Mouse (Mus musculus) right cerebral cortex, postnatal 10 days (tissue): Measurements from ENCODE around the gene Rimkla.

Experiments
- DNase-seq, 2 experiments: peaks; one replicate each; pipeline ENCODE4 v3.0.0; 2021; ENCODE audit warnings: low spot score in 2 of 2

Rimkla gene

DNA sequence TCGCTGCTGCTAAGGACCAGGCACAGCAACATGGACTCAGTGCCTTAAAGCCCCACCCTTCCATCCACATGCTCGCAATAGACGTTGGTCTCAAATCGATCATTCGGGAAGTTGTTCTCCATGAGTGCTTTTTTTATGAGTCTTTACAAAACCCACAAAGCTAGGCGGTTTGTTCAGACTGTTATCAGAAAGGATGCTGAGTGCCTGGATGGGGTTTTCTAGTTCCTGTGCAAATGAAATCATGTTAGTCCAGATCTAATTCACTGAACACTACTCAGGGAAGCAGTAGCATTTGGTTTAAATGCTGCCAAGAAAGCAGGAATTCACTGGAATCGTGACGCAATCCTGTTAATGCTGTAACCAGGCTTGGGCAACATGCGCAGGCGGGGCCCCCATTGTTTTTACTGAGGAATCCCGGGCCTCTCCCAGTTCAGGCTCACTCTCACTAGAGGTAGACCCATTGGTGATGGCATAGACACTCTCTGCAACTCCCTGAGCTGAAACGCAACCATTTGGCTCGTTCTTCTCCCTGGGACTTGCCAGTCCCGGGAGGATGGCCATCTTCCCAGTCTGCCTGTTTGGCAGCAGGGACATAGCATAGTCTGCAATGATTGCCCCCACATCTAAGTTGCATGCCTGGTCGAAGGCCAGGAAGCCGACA lies 24.6 kb downstream of the Rimkla start:
- DNase-seq: peak; percentile 67

DNA sequence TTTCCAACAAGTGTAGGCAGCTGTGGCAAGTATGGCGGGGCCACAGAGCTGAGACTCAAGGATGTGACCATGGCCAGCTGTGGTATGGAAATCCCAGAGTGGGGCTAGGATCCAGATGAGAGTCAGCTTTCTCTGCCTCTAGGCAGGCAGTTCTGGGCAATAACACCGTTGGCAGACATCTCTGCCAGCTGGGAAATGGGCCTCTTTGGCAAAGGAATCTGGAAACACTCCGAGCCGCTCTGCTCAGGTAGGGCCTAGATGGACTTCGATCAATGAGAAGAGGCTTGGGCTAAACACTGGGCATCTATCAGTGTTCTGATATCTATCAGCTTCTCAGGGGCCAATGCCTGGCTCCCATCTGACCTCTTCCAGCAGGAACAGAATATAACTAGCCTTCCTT lies 26.6 kb downstream of the Rimkla start:
- no peak for DNase-seq

DNA sequence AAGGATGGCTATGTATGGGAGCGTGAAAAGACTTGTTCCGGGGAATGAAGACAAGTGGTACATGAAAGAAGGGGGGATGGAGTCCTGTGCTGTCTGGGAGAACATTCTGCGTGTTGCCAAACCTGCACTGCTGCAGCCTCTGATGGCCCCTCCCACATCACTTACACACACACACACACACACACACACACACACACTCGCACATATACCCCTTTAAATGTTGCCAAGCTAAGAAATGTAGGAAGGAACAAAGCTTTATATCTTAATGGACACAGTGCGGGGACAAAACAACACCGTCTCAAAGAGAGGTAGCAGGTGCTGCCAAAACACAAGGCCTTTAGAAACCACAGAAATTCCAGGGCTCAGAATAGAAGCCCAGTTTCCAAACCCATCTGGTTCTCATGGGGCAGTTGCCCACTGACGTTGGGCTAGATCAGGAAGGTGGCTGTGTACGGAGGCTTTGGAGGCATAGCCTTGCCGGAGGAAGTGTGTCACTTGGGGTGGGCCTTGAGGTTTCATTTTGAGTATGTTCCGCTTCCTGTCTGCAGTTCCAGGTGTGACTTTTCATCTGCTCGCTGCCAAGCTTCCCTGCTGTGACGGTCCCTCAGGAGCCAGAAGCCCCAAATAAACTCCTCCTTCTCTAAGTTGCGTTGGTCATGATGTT lies 28.5 kb downstream of the Rimkla start:
- no peak for DNase-seq

DNA sequence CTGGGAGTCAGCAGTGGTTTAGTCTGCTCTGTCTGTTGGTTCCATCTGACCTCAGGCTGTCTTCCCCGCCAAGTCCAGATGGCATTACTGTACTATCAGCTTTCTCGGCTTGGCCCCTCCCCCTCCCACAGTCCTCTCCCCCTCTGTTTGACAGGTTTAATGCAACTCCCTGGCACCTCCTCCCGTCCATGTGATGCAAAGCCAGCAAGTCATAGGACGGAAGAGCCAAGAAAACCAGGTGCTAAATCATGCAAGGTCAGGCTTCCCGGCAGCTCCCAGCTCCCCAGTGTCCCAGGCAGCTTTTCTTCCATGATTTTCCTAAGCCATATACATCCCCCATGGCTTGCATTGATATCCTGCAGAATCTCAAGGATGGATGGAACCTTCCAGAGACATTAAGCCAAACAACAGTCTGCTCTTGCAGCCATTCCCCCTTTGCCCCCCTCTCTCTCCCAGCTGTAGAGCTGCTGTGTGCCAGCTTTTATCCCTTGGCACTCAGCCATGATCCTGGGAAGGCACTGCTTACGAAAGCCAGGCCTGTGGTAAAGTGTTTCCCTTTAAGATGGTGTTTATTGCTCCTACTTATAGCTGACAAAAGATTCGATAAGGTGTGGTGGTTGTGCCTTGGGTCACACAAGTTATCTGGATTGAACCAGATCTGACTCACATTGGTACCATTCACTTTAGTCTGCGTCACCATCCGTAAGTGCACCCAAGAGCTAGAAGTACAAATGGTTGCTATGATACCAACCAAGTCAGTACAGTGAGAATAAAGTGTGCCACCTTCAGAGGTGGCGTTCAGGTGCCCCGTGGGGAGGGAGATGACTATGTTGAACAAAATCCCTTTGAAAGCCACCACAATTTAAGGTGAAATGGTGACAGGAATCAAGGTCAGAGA lies 29.3 kb downstream of the Rimkla start:
- peak; percentile 73 to 77 for DNase-seq

DNA sequence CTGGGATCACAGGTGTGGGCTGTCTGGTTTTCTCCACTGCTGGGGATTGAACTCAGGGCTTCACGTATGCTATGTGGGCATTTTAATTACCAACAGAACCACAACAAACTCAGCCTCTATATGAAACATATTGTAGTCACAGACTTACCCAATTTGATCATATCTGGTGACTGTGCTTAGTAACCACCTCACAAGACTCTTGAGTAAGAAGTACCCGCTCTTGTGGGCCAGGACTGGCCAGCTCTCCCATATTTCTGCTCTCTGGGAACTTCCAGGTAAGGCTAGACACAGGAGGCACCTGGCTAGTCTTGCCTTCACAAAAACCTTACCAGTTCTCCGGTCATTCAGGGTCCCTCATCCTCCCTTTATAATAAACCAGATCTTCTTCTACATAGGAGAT lies 30.0 kb downstream of the Rimkla start:
- DNase-seq: no peak

DNA sequence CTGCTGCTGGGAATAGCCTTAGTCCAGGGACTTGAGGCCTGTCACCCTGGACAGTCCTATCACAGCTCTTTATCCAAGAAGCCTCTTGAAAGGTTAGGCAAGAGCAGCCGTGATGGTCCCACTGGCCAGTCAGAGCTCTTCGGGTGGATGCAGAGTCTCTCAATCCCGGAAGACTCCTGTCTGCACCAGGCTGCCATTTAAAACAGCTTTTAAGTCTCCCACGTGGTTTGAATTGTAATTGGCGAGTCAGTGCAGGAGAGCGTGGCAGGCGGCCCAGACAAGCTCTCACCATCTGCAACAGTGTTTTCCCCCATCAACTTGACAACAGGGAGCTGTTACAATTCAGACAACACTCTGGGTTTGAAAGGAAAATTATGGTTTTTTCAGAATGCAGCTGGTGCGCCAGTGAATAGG lies 31.7 kb downstream of the Rimkla start:
- DNase-seq: peak; percentile 93 to 95

DNA sequence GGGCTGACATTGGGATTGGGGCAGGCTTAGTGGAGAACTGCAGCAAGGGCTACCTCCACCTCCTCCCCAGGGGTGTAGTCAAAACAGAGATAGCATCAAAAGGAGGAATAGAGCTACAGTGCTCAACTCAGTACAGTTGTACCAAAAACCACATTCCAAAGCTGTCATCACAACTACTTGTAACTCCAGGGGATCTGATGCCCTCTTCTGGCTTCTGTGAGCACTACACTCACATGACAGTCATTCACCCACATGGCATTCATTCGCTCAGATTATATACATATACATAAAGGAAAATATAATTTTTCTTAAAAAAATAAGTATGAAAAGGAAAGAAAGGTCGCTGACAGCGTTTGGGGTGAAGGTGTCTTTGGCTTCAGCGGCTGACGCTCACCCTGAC lies 32.1 kb downstream of the Rimkla start:
- DNase-seq: peak; percentile 65 to 71

DNA sequence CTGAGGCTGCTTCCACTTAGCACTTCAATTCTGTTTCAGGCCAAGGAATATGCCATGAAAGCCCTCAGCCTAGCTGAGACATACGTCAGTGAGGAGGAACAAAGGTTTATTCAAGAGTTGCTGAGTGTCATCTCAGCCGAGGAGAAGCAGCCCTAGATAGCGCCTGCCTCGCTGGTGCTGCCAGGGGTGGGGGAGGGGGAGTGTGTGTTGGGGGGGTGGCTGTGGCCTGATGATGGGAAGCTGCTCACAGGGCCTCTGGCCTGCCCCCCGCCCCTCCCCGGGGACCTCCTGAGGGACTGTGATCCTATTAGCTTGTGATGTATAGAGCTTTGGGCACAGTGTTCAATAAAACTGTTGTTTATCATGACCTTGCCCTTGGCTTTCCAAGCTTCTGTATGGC lies 38.9 kb downstream of the Rimkla start:
- DNase-seq: no peak

DNA sequence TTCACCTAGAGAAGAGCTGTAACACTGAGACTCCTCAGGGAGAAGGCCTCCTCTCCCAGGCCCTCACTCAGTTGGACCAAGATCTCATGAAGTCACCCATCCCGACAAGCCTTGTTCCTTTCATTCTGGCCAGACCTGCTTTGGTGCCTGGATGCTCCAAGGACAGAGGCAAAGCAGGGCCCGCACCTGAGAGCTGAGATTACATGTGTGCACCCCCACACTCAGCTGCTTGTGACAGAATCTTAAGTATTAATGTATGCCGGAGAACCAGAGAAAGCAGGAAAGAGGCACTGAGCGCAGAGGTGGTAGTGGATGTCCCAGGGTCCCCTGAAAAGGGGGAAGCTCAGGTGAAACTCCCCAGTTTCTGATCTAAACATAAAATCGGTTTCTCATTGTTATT lies 39.3 kb downstream of the Rimkla start:
- no peak for DNase-seq

DNA sequence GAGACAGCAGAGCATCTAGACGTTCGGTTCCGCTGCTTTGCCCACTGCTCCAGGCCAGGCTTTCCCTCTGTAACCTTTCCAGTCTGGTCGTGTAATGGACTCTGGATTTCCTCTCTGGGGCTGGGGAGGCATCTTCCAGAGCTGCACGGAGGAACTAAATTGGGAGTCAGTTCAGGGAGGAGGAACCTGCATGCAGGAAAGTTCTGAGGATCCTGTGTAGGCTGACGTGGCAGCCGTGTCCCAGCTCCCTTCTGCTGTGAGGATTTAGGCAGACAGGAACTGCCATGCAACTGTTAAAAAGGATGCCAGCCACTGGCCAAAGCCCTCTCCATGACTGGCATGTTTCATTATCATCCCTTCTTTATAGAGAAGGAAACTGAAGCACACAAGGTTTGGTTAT lies 42.0 kb downstream of the Rimkla start:
- DNase-seq: no peak

DNA sequence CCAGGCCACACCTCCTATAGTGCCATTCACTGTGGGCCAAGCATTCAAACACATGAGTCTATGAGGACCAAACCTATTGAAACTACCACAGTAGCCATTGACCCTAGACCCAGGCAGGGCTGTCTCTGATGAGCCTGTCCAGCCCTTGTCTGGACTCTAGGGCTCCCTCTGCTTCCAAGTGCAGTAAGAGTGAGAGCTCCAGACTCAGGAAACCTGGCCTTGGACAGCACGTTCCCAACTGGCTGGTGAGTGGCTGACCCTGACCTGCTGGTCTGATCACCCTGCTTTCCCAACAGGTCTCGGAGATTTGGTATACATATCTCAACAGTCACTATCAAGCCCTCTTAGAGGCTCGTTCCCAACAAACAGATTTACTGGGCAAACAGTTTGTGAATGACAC lies 44.6 kb downstream of the Rimkla start:
- DNase-seq: no peak

DNA sequence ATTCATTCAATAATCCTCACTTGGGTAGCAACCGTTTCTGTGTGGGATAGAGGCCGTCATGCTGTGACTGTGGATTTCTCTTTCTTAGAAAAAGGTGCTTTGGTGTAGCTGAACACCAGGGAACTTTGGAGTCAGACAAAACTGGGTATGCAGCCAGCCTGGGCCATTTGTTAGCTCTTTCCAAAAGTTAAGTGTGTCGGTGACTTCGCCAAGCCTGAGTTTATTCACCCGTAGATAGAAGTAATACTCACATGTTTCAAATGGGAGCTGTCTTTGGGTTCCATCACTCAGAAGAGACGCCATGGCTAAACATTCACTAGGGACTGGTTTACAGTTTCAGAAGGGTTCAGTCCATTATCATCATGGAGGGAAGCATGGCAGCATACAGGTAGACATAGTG lies 45.2 kb downstream of the Rimkla start:
- DNase-seq: no peak

DNA sequence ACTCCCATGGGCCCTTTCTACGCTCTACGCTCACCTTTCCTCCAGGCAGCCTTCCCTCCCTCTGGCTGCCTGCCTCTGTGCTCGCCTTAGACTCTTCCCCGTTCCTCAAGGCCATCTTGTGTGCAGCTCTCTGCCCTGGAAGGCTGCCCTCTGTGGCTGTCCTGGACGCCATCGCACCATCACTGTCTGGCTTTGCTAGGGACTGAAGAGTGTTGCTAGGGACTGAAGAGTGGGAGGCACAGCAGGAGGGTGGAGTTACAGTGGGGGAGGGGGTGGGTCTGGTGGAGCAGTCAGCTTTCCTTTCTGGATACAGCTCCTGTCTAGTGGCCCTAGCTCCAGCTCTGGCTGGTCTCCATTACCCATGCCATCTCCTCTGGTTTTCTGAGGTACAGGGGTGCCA lies 49.9 kb downstream of the Rimkla start:
- no peak for DNase-seq

DNA sequence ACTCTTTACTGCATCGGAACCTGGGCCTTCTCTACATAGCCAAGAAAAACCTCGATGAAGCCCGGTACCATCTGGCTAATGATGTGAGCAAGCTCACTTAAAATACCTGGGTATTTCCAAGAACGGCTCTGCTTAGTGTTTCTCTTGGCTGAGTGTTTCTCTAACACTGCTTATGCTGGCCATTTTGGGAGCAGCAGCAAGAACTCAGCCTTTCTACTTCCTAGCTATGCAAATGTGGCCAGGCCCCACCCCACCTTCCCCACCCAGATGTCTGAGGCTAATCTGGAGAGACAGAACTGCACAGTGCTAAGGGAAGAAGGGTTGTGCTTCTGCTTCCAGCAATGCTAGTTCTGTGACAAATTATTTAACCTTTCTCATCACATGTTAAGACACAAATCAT lies 50.6 kb downstream of the Rimkla start:
- DNase-seq: no peak

DNA sequence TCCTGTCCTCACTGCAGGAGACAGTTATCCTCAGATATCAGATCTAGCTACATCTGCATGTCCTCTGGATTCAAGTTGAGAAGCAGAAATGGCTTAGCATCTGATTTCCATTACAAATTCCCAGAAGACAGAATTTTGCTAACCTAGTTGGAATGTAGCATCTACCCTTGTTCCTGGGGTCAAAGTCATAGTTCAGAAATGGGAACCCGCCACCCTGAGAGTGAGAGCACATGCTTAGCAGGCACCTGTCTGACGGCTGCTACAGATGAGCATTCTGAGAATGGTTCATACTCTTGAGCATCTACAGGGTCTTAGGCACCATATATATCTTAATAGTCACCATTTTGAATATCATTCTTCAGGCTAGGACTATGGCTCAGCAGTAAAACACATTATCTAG lies 54.5 kb downstream of the Rimkla start:
- DNase-seq: no peak

DNA sequence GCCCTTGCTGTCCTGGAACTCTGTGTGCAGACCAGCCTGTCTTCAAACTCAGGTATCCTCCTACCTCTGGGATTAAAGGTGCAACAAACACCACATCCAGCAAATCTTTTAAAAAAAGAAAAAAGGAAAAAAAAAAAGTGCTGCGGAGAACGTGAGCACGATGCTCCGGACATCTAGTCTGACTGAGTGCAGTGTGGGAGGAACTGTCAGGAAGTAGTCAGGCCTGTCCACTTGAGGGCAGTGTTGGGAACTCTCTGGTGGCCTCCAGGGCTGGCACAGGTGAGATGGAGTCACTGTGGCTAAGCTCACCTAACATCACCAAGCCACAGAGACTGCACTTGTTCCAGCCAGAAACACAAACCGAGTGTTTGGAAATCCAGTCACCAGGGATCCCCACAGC lies 61.8 kb downstream of the Rimkla start:
- peak in 1 of 2 experiments; percentile 48 for DNase-seq

DNA sequence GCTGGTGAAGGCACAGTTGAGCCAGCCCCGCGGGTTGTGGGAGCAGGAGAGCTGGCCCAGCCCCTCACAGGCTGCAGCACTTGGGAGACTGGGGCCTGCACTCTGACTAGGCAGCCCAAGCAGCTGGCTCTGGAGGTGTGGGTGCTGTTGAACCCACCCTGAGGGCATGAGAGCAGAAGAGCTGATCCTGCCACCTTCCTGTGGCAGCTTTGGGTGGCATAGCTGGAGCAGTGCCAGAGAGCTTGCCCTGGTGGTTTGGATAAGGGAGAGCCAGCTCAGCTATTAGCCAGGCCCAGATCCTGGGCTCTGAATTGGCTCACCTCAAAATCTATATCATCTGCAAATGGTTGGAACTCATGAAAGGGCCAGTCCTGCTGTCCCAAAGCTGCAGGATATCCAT lies 64.7 kb downstream of the Rimkla start:
- DNase-seq: no peak

DNA sequence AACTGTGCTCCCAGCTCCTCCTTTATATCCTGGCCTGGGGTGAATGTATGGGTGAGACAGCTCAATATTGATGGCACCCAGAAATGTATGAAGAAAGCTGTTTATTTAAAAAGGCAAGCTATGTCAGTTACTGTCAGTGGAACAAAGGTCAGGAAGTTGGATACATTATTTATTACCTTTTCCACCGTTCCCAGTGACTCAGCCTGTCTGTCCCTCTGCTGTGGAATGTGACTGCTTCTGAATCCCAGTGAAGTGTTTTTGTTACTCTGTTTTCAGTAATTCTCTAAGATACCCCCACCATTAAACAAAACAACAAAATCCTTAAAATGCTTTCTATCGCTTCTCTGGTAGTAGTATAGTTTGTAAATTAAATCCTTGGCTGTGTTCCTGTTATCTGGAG lies 66.8 kb downstream of the Rimkla start:
- no peak for DNase-seq

DNA sequence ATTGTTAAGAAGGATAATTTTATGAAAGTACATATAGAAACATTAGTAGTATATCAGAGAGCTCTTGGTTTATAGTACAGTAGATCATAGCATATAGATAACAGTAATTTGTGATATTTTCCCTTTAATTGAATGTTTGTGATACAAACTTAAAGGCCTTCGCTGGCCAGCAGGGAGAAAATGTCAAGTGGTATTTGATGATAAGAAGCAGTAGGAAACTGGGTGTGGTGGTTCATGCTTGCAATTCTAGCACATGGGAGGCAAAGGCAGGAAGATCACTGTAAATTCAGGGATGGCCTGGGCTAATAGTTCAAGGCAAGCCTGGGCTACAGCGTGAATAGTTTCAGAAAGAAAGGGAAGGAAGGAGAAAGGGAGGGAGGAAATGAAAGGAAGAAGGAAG lies 67.4 kb downstream of the Rimkla start:
- DNase-seq: no peak

DNA sequence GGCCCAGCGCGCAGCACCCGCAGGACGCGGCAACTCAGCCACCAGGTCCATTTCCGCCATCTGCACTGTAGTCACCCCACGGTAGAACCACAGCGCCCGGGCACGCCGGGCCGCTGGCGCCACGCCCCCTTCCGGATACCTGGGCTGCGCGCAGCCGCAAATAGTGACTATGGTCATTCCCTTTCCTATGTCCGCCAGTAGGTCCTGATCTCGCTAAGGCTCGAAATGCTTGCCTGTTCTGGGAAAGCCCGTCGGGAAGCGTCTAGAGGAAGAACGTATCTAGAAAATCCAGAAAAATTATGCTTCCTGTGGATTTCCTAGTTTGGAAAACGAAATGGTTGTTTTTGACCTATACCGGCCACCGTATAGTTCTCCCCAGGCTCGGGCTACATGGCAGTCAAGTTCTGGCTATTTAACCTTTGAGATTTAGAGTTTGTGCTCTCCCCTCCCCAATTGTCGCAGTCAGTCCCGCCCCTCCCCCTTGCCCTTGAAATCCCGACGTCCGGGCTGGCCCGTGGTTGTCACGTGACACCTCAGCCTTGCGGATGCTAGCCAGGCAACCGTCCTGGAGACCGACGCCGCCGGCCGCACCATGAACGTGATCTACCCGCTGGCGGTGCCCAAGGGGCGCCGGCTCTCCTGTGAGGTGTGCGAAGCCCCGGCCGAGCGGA lies 70.0 kb downstream of the Rimkla start, which contains the start of the genes Ppcs and Zmynd12:
Gene Ppcs, minus strand, starts transcription at position 127 of the 671 bp plus-strand sequence.
Gene Zmynd12, plus strand, starts transcription at position 521 of the 671 bp plus-strand sequence.
- peak; percentile 90 to 92 for DNase-seq

DNA sequence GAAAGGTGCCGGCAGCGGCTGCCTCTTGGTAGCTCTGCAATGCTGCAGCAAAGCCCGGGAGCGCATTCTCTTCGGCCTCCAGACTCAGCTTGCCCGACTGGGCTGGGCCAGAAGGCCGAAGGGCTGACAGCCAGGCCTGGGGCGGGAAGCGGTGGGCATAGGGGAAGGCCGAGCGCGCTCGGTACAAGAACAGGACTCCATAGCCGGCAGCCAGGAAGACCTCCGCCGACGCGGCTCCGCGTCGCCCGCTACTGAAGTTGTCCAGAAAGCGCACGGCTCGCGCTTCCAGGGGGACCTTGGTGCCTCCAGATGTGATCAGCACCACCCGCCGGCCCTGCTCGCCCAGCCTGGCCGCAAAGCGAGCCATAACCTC lies 70.5 kb downstream of the Rimkla start:
- peak in 1 of 2 experiments; percentile 50 for DNase-seq

DNA sequence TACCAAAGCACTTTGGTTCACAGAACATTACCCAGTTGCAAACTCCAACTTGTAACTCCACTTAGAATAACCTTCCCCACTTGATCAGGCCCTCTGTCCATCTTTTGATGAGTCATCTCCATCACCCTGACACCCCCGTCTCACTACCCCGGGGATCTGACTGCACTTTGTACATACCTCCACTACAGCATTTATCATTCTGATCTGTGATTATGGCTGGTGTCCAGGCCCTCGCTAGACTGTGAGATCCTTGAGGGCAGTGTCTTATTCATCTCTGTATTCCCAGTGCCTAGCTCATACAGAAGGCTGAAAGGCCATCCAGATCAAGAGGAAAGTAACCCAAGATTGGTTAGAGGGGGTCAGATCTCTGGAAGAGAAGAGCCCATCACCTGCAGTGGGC lies 71.2 kb downstream of the Rimkla start:
- DNase-seq: no peak
